Mouse (Mus musculus) layer of hippocampus, adult 2 months (tissue): ENCODE measurements around the gene Zcchc8. TPM values are rescaled to one million over a fixed set of nuclear protein-coding genes. Genes with fewer than 3 reads are reported as not detected.

ENCODE experiments used
- DNase-seq, 2 experiments: peaks; one replicate each; pipeline ENCODE4 v3.0.0; 2022; ENCODE audit warnings: low spot score in 2 of 2
- H3K27ac ChIP-seq: fragments of 200-600 bp; 2 replicates; pipeline ENCODE4 v1.8.1; 2022
- H3K4me3 ChIP-seq: fragments of 200-600 bp; 2 replicates; pipeline ENCODE4 v1.8.1; 2022; ENCODE audit warnings: mild to moderate bottlenecking
- CTCF ChIP-seq: fragments of 200-600 bp; conservative IDR thresholded peaks from 2 replicates; pipeline ENCODE4 v1.8.1; 2022; ENCODE audit warnings: antibody characterized with exemption, mild to moderate bottlenecking, moderate library complexity
- total RNA-seq, 2 experiments: library from RNA; stranded (reverse); gene quantifications; 2 replicates each; pipeline ENCODE4 v1.2.3; 2021

Gene Zcchc8
- total RNA-seq, 2 experiments from 2014 or later = 54.4 to 56.0 TPM

- no peak for TF ChIP-seq CTCF
- Histone ChIP-seq H3K4me3 (no peak overlapping the region), H3K27ac (no peak overlapping the region)
- no peak for DNase-seq
These were observed 7.1 kb downstream of the Zcchc8 start for GRCm38 (mm10) chr5:123713782-123714181.

GRCm38 (mm10) chr5:123709571-123709970, 11.3 kb downstream of the Zcchc8 start:
- Histone ChIP-seq H3K4me3 (no peak overlapping the region), H3K27ac (peak overlapping the region; percentile 32; the same call in 1 of the 2 replicates)
- no peak for TF ChIP-seq CTCF
- DNase-seq = no peak

- no peak for TF ChIP-seq CTCF
- Histone ChIP-seq H3K4me3 (no peak overlapping the region), H3K27ac (peak overlapping the region; percentile 32; the same call in 1 of the 2 replicates)
- DNase-seq = peak; percentile 27 to 37
These were observed 12.3 kb downstream of the Zcchc8 start for GRCm38 (mm10) chr5:123708598-123708997.

- Histone ChIP-seq H3K4me3 (no peak overlapping the region), H3K27ac (peak overlapping the region; percentile 28; the same call in 1 of the 2 replicates)
- TF ChIP-seq CTCF = peak; percentile 47
- DNase-seq = peak in 1 of 2 experiments; percentile 33
These were observed 20.3 kb downstream of the Zcchc8 start for GRCm38 (mm10) chr5:123700625-123701024.

- TF ChIP-seq CTCF = peak; percentile 91
- peak; percentile 55 to 74 for DNase-seq
- Histone ChIP-seq H3K4me3 (no peak overlapping the region), H3K27ac (no peak overlapping the region)
These were observed 21.7 kb downstream of the Zcchc8 start for GRCm38 (mm10) chr5:123699198-123699597.

- no peak for TF ChIP-seq CTCF
- DNase-seq = no peak
- no peak overlapping the region for H3K4me3 ChIP-seq
- H3K27ac ChIP-seq = no peak overlapping the region
These were observed 23.9 kb downstream of the Zcchc8 start for GRCm38 (mm10) chr5:123696961-123697360.

- no peak for TF ChIP-seq CTCF
- Histone ChIP-seq H3K27ac (no peak overlapping the region), H3K4me3 (no peak overlapping the region)
- DNase-seq = no peak
These were observed 24.7 kb downstream of the Zcchc8 start for GRCm38 (mm10) chr5:123696244-123696643.

GRCm38 (mm10) chr5:123694468-123694867, 26.4 kb downstream of the Zcchc8 start:
- no peak overlapping the region for H3K27ac ChIP-seq
- no peak for TF ChIP-seq CTCF
- H3K4me3 ChIP-seq = no peak overlapping the region
- no peak for DNase-seq

- peak; percentile 47 to 71 for DNase-seq
- H3K4me3 ChIP-seq = peak within 1 kb of the TSS; percentile 86
- TF ChIP-seq CTCF = no peak
- H3K27ac ChIP-seq = peak within 1 kb of the TSS; percentile 91
These were observed 36.4 kb downstream of the Zcchc8 start, which contains the start of gene Clip1 for GRCm38 (mm10) chr5:123684221-123685144. Gene Clip1 (minus strand): TSS chr5:123684618.

- peak overlapping the region; percentile 86 for H3K4me3 ChIP-seq
- peak in 1 of 2 experiments; percentile 33 for DNase-seq
- peak overlapping the region; percentile 91 for H3K27ac ChIP-seq
- TF ChIP-seq CTCF = no peak
These were observed 37.3 kb downstream of the Zcchc8 start for GRCm38 (mm10) chr5:123683377-123684220.

- Histone ChIP-seq H3K4me3 (peak overlapping the region; percentile 86), H3K27ac (peak overlapping the region; percentile 91)
- DNase-seq = peak in 1 of 2 experiments; percentile 33
- TF ChIP-seq CTCF = no peak
These were observed 37.9 kb downstream of the Zcchc8 start for GRCm38 (mm10) chr5:123683043-123683376.

- no peak for DNase-seq
- H3K27ac ChIP-seq = peak overlapping the region; percentile 91
- TF ChIP-seq CTCF = no peak
These were observed 38.5 kb downstream of the Zcchc8 start for GRCm38 (mm10) chr5:123682372-123682771.

More at GRCm38 (mm10) chr5:123682372-123682771, 38.5 kb downstream of the Zcchc8 start:
- H3K4me3 ChIP-seq = peak overlapping the region; percentile 86
